Mouse (Mus musculus): ENCODE data around the gene Lpp. TPM values are rescaled to one million over a fixed set of nuclear protein-coding genes. Genes with fewer than 3 reads are reported as not detected.

Gene Lpp
- polyA plus RNA-seq, 1 experiment from 2014 or later = 14.4 TPM

DNA sequence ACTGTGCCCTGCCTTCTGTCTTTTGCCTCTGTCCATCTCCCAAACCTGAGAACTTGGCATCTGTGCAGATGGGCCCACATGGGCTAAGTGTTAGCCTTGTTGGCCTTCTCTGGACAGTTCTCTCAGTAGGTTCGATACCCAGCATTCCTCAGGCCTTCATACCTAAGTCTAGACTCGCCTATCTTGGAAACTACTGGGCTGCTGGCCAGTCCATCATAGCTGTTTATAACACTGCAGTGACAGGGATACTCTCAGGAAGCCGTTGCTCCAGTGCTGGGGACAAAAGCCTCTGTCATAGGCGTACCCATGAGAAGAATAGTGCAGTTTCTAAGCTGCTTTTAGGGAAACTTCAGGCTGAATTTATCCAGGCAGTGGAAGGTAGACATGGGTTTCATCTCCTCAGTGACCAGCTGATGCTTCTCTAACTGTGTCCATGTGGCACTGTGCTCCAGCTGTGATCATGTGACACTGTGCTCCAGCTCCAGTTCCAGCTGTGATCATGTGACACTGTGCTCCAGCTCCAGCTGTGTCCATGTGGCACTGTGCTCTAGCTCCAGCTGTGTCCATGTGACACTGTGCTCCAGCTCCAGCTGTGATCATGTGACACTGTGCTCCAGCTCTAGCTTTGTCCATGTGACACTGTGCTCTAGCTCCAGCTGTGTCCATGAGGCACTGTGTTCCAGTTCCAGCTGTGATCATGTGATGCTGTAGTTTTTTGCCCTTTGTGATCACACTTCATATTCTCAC lies 99.1 kb downstream of the Lpp start:
- H3K27ac ChIP-seq (ENCODE audit: low read depth, low read length) = no peak overlapping the region
- H3K9ac ChIP-seq (ENCODE audit: low read length) = no peak overlapping the region
- H3K4me2 ChIP-seq = no peak overlapping the region
- H3K4me1 ChIP-seq (ENCODE audit: control insufficient read depth, insufficient read depth, low read length) = peaks cover 7% of the 10 kb centered on the region; the same call in 1 of the 2 replicates
- H3K36me3 ChIP-seq (ENCODE audit: control insufficient read depth, insufficient read depth, low read length) = no peaks in the 10 kb centered on the region
- H3K4me3 ChIP-seq (ENCODE audit: low read depth, low read length) = no peak overlapping the region
- no peaks in the 10 kb centered on the region for H3K27me3 ChIP-seq (ENCODE audit: control insufficient read depth, insufficient read depth, low read length)
- 73% methylated on average over 4 of the region's 4 CpGs for WGBS
- ATAC-seq (ENCODE audit: low FRiP score) (peak; percentile 45; the same call in 1 of the 2 replicates), DNase-seq (ENCODE audit: low spot score, missing footprints) (no peak)
- no peaks in the 10 kb centered on the region for H3K9me3 ChIP-seq (ENCODE audit: control insufficient read depth, low read length)

DNA sequence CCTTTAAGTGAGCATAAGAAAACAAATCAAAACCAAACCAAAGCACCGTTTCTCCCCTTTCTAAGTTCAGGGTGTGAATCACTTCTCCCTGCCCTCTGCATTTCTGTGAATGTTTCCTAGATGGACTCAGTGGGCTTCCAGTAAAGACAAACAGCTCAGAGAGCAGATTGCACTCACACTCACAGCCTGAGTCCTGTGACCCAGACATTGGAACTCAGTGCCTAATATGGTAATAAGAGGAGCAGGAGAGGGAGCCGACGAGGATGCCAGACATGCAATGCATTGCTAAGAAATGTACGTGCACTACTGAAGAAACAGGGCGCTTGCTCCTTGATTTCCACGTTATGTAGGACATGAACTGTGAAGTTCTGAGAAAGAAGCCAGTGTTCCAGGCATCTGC lies 101.2 kb downstream of the Lpp start:
- H3K9ac ChIP-seq (ENCODE audit: low read length) = no peak overlapping the region
- DNase-seq (ENCODE audit: low spot score, missing footprints) (no peak), ATAC-seq (ENCODE audit: low FRiP score) (no peak)
- no peak overlapping the region for H3K4me3 ChIP-seq (ENCODE audit: low read depth, low read length)
- H3K4me1 ChIP-seq (ENCODE audit: control insufficient read depth, insufficient read depth, low read length) = peaks cover 7% of the 10 kb centered on the region; the same call in 1 of the 2 replicates
- H3K27ac ChIP-seq (ENCODE audit: low read depth, low read length) = no peak overlapping the region
- 71% methylated on average over 6 of the region's 6 CpGs for WGBS
- H3K27me3 ChIP-seq (ENCODE audit: control insufficient read depth, insufficient read depth, low read length) = no peaks in the 10 kb centered on the region
- H3K4me2 ChIP-seq = no peak overlapping the region
- no peaks in the 10 kb centered on the region for H3K36me3 ChIP-seq (ENCODE audit: control insufficient read depth, insufficient read depth, low read length)
- H3K9me3 ChIP-seq (ENCODE audit: control insufficient read depth, low read length) = no peaks in the 10 kb centered on the region

DNA sequence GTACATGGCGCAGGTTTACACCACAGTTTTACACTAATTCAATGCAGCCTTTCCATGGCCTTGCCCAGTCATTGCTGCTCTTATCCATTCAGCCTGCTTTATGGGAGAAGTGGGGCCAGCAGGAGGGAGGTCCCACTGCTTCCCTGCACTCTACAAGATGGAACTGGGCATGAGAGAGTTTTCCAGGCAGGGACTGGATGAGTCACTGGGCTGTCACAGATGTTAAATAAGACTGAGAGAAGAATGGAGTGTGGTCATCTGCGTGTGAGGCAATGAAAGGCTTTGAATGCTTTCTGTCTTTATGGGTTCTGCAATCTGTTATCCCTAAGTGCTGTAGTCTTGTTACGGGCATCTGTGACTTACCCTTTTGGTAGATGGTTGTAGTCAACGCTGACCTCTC lies 102.2 kb downstream of the Lpp start:
- ATAC-seq (ENCODE audit: low FRiP score) = no peak

GRCm38 (mm10) chr16:24496635-24497034 lies 103.3 kb downstream of the Lpp start:
- Histone ChIP-seq H3K27ac (ENCODE audit: low read depth, low read length) (no peak overlapping the region), H3K9ac (ENCODE audit: low read length) (no peak overlapping the region), H3K4me3 (ENCODE audit: low read depth, low read length) (no peak overlapping the region), H3K9me3 (ENCODE audit: control insufficient read depth, low read length) (no peaks in the 10 kb centered on the region), H3K4me1 (ENCODE audit: control insufficient read depth, insufficient read depth, low read length) (no peaks in the 10 kb centered on the region), H3K27me3 (ENCODE audit: control insufficient read depth, insufficient read depth, low read length) (no peaks in the 10 kb centered on the region), H3K36me3 (ENCODE audit: control insufficient read depth, insufficient read depth, low read length) (no peaks in the 10 kb centered on the region), H3K4me2 (no peak overlapping the region)
- WGBS = 92% methylated on average over 7 of the region's 7 CpGs
- ATAC-seq (ENCODE audit: low FRiP score) = no peak
- DNase-seq (ENCODE audit: low spot score, missing footprints) = no peak

More for the DNA sequence above, 102.2 kb downstream of the Lpp start:
- no peak for DNase-seq (ENCODE audit: low spot score, missing footprints)
- H3K27me3 ChIP-seq (ENCODE audit: control insufficient read depth, insufficient read depth, low read length) = no peaks in the 10 kb centered on the region
- H3K36me3 ChIP-seq (ENCODE audit: control insufficient read depth, insufficient read depth, low read length) = no peaks in the 10 kb centered on the region
- no peak overlapping the region for H3K4me2 ChIP-seq
- WGBS = 85% methylated on average over 4 of the region's 4 CpGs
- no peaks in the 10 kb centered on the region for H3K9me3 ChIP-seq (ENCODE audit: control insufficient read depth, low read length)
- H3K27ac ChIP-seq (ENCODE audit: low read depth, low read length) = no peak overlapping the region
- peaks cover 3% of the 10 kb centered on the region; the same call in 1 of the 2 replicates for H3K4me1 ChIP-seq (ENCODE audit: control insufficient read depth, insufficient read depth, low read length)
- no peak overlapping the region for H3K4me3 ChIP-seq (ENCODE audit: low read depth, low read length)
- H3K9ac ChIP-seq (ENCODE audit: low read length) = no peak overlapping the region

- no peak overlapping the region for H3K27ac ChIP-seq (ENCODE audit: low read depth, low read length)
- H3K4me3 ChIP-seq (ENCODE audit: low read depth, low read length) = no peak overlapping the region
- DNase-seq (ENCODE audit: low spot score, missing footprints) (no peak), ATAC-seq (ENCODE audit: low FRiP score) (no peak)
- WGBS = 92% methylated on average over 2 of the region's 2 CpGs
- H3K9me3 ChIP-seq (ENCODE audit: control insufficient read depth, low read length) = no peaks in the 10 kb centered on the region
- H3K36me3 ChIP-seq (ENCODE audit: control insufficient read depth, insufficient read depth, low read length) = no peaks in the 10 kb centered on the region
- H3K9ac ChIP-seq (ENCODE audit: low read length) = no peak overlapping the region
- no peaks in the 10 kb centered on the region for H3K27me3 ChIP-seq (ENCODE audit: control insufficient read depth, insufficient read depth, low read length)
- H3K4me1 ChIP-seq (ENCODE audit: control insufficient read depth, insufficient read depth, low read length) = no peaks in the 10 kb centered on the region
- no peak overlapping the region for H3K4me2 ChIP-seq
These were observed 104.1 kb downstream of the Lpp start for GRCm38 (mm10) chr16:24497413-24497812.

- Histone ChIP-seq H3K36me3 (ENCODE audit: control insufficient read depth, insufficient read depth, low read length) (no peaks in the 10 kb centered on the region), H3K9me3 (ENCODE audit: control insufficient read depth, low read length) (no peaks in the 10 kb centered on the region), H3K27me3 (ENCODE audit: control insufficient read depth, insufficient read depth, low read length) (no peaks in the 10 kb centered on the region), H3K4me1 (ENCODE audit: control insufficient read depth, insufficient read depth, low read length) (no peaks in the 10 kb centered on the region), H3K4me3 (ENCODE audit: low read depth, low read length) (no peak overlapping the region), H3K4me2 (no peak overlapping the region), H3K27ac (ENCODE audit: low read depth, low read length) (no peak overlapping the region), H3K9ac (ENCODE audit: low read length) (no peak overlapping the region)
- WGBS = 91% methylated on average over 5 of the region's 5 CpGs
- ATAC-seq (ENCODE audit: low FRiP score) = no peak
- no peak for DNase-seq (ENCODE audit: low spot score, missing footprints)
These were observed 104.9 kb downstream of the Lpp start for GRCm38 (mm10) chr16:24498103-24498659.

- H3K4me2 ChIP-seq = no peak overlapping the region
- no peaks in the 10 kb centered on the region for H3K4me1 ChIP-seq (ENCODE audit: control insufficient read depth, insufficient read depth, low read length)
- DNase-seq (ENCODE audit: low spot score, missing footprints) (no peak), ATAC-seq (ENCODE audit: low FRiP score) (no peak)
- no peaks in the 10 kb centered on the region for H3K36me3 ChIP-seq (ENCODE audit: control insufficient read depth, insufficient read depth, low read length)
- H3K4me3 ChIP-seq (ENCODE audit: low read depth, low read length) = no peak overlapping the region
- no peak overlapping the region for H3K27ac ChIP-seq (ENCODE audit: low read depth, low read length)
- H3K9ac ChIP-seq (ENCODE audit: low read length) = no peak overlapping the region
- H3K9me3 ChIP-seq (ENCODE audit: control insufficient read depth, low read length) = no peaks in the 10 kb centered on the region
- 81% methylated on average over 6 of the region's 6 CpGs for WGBS
- no peaks in the 10 kb centered on the region for H3K27me3 ChIP-seq (ENCODE audit: control insufficient read depth, insufficient read depth, low read length)
These were observed 107.9 kb downstream of the Lpp start for GRCm38 (mm10) chr16:24501197-24501596.

- H3K27ac ChIP-seq (ENCODE audit: low read depth, low read length) = no peak overlapping the region
- H3K9ac ChIP-seq (ENCODE audit: low read length) = no peak overlapping the region
- WGBS = 78% methylated on average over 11 of the region's 11 CpGs
- H3K9me3 ChIP-seq (ENCODE audit: control insufficient read depth, low read length) = no peaks in the 10 kb centered on the region
- H3K36me3 ChIP-seq (ENCODE audit: control insufficient read depth, insufficient read depth, low read length) = no peaks in the 10 kb centered on the region
- no peak overlapping the region for H3K4me2 ChIP-seq
- ATAC-seq (ENCODE audit: low FRiP score) = no peak
- H3K4me1 ChIP-seq (ENCODE audit: control insufficient read depth, insufficient read depth, low read length) = no peaks in the 10 kb centered on the region
- no peaks in the 10 kb centered on the region for H3K27me3 ChIP-seq (ENCODE audit: control insufficient read depth, insufficient read depth, low read length)
- H3K4me3 ChIP-seq (ENCODE audit: low read depth, low read length) = no peak overlapping the region
- no peak for DNase-seq (ENCODE audit: low spot score, missing footprints)
These were observed 108.5 kb downstream of the Lpp start for GRCm38 (mm10) chr16:24501628-24502294.

DNA sequence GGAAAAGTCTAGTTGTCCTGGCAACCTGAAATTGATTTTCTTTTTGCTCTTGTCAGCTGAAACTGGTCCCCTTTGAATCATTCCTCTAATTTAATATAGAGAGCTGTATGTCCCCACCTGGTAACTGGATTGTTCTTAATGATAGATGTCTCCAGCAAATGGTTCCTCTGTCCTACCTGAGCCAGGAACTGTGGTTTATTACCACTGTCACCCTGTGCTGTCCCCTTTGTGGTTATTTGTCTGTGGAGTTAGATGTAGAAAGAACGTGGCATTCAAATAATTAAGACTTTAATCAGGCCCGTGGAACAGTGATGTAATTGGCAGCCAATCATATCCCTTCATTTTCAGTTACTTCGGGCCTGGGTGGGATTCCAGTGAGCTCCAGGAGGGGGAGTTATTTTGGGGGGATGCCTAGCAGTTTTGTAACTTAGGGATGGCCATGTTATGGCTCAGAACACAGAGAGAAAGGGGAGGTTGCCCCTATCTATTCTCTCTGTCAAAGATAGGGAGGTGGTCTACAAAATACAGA lies 109.1 kb downstream of the Lpp start:
- DNase-seq (ENCODE audit: low spot score, missing footprints) (no peak), ATAC-seq (ENCODE audit: low FRiP score) (no peak)
- Histone ChIP-seq H3K36me3 (ENCODE audit: control insufficient read depth, insufficient read depth, low read length) (no peaks in the 10 kb centered on the region), H3K4me2 (no peak overlapping the region), H3K9ac (ENCODE audit: low read length) (no peak overlapping the region), H3K4me3 (ENCODE audit: low read depth, low read length) (no peak overlapping the region), H3K9me3 (ENCODE audit: control insufficient read depth, low read length) (no peaks in the 10 kb centered on the region), H3K4me1 (ENCODE audit: control insufficient read depth, insufficient read depth, low read length) (no peaks in the 10 kb centered on the region), H3K27ac (ENCODE audit: low read depth, low read length) (no peak overlapping the region), H3K27me3 (ENCODE audit: control insufficient read depth, insufficient read depth, low read length) (no peaks in the 10 kb centered on the region)
- WGBS = 79% methylated on average over 3 of the region's 3 CpGs

Measured in midbrain, embryonic 11.5 days (tissue).